Mouse (Mus musculus) kidney, embryonic 14.5 days (tissue): ENCODE data around the gene Astn2. TPM values are rescaled to one million over a fixed set of nuclear protein-coding genes. Genes with fewer than 3 reads are reported as not detected.
"Not testable (repeated sequence)": the region's sequence is repeated elsewhere in the genome, so short reads cannot be mapped to it uniquely, and the experiment has no call there.

Source experiments
- ATAC-seq: fragments of 200-750 bp; cut with Nextera tagmentation; 2 replicates; pipeline ENCODE4 v1.8.0; 2017; ENCODE audit warnings: moderate number of reproducible peaks, mild to moderate bottlenecking, moderate TSS enrichment, moderate library complexity; ENCODE audit not compliant: low FRiP score, low TSS enrichment
- H3K27ac ChIP-seq: fragments of 300-500 bp; sonication (generic); 2 replicates; pipeline ENCODE4 v1.5.1; 2014; ENCODE audit warnings: low read depth, mild to moderate bottlenecking, low read length, moderate library complexity, mixed read lengths
- H3K27me3 ChIP-seq: fragments of 300-500 bp; sonication (generic); 2 replicates; pipeline ENCODE4 v1.6.1; 2014; ENCODE audit warnings: mild to moderate bottlenecking, low read length; ENCODE audit not compliant: control insufficient read depth, insufficient read depth
- H3K36me3 ChIP-seq: fragments of 300-500 bp; sonication (generic); 2 replicates; pipeline ENCODE4 v1.6.1; 2014; ENCODE audit warnings: low read length, mixed read lengths; ENCODE audit not compliant: control insufficient read depth, insufficient read depth
- H3K4me1 ChIP-seq: fragments of 300-500 bp; sonication (generic); 2 replicates; pipeline ENCODE4 v1.6.1; 2014; ENCODE audit warnings: low read length, mixed read lengths; ENCODE audit not compliant: control insufficient read depth, insufficient read depth
- H3K4me2 ChIP-seq: fragments of 300-500 bp; sonication (generic); replicated peaks from 2 replicates; pipeline ENCODE4 v1.6.1; 2014; ENCODE audit warnings: low read depth, mild to moderate bottlenecking, low read length
- H3K4me3 ChIP-seq: fragments of 300-500 bp; sonication (generic); 2 replicates; pipeline ENCODE4 v1.5.1; 2014; ENCODE audit warnings: mild to moderate bottlenecking, low read length
- H3K9ac ChIP-seq: fragments of 300-500 bp; sonication (generic); 2 replicates; pipeline ENCODE4 v1.6.1; 2014; ENCODE audit warnings: low read depth, mild to moderate bottlenecking, low read length, moderate library complexity
- H3K9me3 ChIP-seq: fragments of 300-500 bp; sonication (generic); 2 replicates; pipeline ENCODE4 v1.6.1; 2016; ENCODE audit warnings: low read length; ENCODE audit not compliant: control insufficient read depth
- WGBS: fragments of 180-500 bp; shearing (Covaris S2); extraction: QIAGEN DNeasy Blood & Tissue Kit; methylation state at CpG from one replicate; pipeline ENCODE4 v1.1.7; 2014; 5-methylcytosine and 5-hydroxymethylcytosine counted together
- polyA plus RNA-seq: library from polyadenylated mRNA; unstranded; fragments of >200 nt; fragmentation: Nextera tagmentation; extraction: Ambion mirVana; gene quantifications from 2 replicates; pipeline ENCODE4 v1.2.1, GENCODE M21; 2014

Gene Astn2
- polyA plus RNA-seq, 1 experiment from 2014 or later: 0.60 TPM

DNA sequence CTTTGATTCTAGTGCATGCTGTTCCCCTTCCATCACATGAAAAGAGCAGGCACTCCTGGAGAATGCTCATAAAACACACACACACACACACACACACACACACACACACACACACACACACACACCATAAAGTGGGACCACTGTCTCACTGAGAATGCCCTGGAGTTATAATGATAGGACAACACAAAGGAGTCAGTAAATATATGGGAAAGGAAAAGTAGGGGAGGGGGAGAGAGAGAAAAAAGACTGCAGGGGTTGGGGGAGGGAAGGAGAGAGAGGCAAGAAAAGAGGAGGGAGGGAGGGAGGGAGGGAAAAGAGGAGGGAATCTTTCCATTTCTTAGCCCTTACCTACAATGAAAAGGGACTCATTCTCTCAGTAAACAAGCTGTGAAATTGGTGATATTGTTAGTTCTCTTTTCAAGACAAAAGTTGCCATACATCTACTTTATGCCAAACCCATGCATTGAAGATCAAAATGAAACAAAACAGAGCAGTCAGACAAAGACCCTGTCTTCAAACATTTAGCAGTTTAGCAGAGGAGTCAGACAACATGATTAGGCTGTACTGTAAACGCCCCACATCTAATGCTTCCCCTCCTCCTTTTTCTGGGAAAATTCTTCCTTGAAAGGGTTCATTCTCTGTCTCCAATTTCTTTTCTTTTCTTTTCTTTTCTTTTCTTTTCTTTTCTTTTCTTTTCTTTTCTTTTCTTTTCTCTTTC is 717.2 kb downstream of the Astn2 start:
- ATAC-seq: no peak
- Histone ChIP-seq H3K4me1 (no peaks in the 10 kb centered on the region), H3K9ac (no peak overlapping the region), H3K4me2 (no peak overlapping the region), H3K9me3 (no peaks in the 10 kb centered on the region), H3K27ac (no peak overlapping the region), H3K4me3 (no peak overlapping the region), H3K27me3 (no peaks in the 10 kb centered on the region), H3K36me3 (no peaks in the 10 kb centered on the region)
- WGBS: 37% methylated on average over 1 of the region's 1 CpGs

DNA sequence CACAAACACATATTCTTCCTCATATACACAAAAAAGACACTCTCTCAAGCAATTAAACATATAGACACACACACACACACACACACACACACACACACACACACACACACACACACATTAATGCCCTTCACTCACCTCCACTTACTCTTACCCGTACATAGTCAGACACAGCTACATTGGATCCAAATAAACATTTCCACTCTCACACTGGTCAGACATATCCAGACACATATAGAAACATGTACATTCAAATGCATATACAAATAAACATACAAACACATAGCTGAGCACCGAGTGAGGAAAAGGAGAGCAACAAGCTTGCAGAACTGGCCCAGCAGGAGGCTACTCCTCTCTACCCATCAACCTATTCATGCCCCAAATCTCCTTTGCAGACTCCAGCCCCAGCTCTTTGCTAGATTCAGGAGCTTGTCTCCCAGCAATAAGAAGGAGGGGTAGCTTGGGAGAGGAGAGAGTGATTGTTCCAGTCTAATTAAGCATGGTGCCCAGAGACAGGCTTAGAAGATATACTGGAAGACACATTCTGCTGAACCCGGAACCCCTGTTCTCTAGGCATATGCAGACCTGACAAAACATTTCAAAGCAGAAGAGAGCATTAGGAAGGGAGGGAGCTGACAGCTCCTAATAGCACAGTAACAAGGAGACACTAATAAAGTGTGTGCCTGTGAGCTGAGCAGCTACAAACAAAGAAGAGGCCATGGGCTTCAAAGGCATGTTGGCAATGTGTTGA is 718.0 kb downstream of the Astn2 start:
- no peaks in the 10 kb centered on the region for H3K27me3 ChIP-seq
- H3K4me1 ChIP-seq: no peaks in the 10 kb centered on the region
- no peak overlapping the region for H3K4me2 ChIP-seq
- no peaks in the 10 kb centered on the region for H3K9me3 ChIP-seq
- ATAC-seq: no peak
- no peak overlapping the region for H3K27ac ChIP-seq
- WGBS: 50% methylated on average over 3 of the region's 3 CpGs
- H3K9ac ChIP-seq: no peak overlapping the region
- no peak overlapping the region for H3K4me3 ChIP-seq
- no peaks in the 10 kb centered on the region for H3K36me3 ChIP-seq

DNA sequence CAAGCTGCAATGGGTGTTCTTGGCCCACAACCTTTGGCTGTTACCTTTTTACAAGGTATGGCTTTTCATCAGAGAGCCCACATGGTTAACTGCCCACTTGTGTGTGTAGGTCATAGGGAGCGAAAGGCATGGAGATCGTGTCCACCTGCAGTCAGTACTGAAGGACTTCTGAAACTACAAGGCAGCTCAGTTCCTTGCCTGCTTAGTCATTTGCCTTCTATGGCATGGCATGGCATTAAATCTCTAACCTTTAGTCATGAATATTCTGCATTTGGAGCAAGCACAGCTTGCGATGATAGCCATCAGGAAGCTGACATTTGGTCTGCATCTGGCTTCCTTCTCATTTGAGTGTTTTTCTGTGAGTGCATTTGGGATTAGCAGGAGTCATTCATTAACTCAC is 720.0 kb downstream of the Astn2 start:
- H3K9me3 ChIP-seq: no peaks in the 10 kb centered on the region
- H3K9ac ChIP-seq: no peak overlapping the region
- 69% methylated on average over 3 of the region's 3 CpGs for WGBS
- no peak overlapping the region for H3K4me3 ChIP-seq
- H3K27me3 ChIP-seq: no peaks in the 10 kb centered on the region
- H3K27ac ChIP-seq: no peak overlapping the region
- H3K36me3 ChIP-seq: no peaks in the 10 kb centered on the region
- no peak overlapping the region for H3K4me2 ChIP-seq
- no peaks in the 10 kb centered on the region for H3K4me1 ChIP-seq
- ATAC-seq: no peak

DNA sequence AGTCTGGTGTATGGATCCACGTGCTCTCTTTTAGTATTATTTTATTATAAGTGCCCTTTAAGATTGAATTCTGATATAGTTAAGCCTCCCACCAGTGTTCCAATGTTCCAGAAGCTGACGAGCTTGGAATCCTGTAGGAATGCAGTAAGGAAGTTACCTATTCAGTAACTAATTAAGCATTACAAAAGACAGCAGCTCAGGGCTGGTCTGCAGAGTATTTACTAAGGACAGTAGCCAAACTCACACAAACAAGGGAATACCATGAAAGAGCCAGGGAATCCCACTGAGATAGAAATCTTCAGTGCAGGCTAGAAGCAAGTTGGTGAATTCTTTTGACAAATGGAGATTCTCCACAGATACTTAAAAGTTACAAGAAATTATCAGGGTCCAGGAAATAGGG is 724.6 kb downstream of the Astn2 start:
- not testable (repeated sequence) for H3K9ac ChIP-seq, H3K9me3 ChIP-seq, H3K27ac ChIP-seq, H3K4me3 ChIP-seq, ATAC-seq, H3K4me1 ChIP-seq, H3K36me3 ChIP-seq, H3K27me3 ChIP-seq, H3K4me2 ChIP-seq
- WGBS: 58% methylated on average over 2 of the region's 2 CpGs

DNA sequence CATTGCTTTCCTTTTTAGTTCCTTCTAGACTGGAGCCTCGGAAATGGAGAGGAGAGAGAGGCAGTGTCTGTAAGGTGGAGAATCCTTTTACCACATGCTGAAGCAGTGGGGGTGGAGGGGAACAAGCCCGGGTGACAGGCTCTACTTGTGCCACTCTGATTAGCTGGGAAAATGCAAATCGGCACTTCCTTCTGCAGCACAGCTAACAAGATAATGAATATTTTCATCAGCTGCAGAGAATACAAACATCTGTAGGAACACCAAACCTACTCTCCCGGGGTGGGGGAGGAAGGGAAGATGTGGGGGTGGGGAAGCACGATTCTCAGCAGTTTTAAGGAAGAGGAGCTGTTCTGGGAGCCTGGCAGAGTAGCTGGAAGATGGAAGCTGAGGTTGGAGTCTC is 725.5 kb downstream of the Astn2 start:
- WGBS: 39% methylated on average over 5 of the region's 5 CpGs
- Histone ChIP-seq H3K4me3 (no peak overlapping the region), H3K36me3 (no peaks in the 10 kb centered on the region), H3K9me3 (no peaks in the 10 kb centered on the region), H3K9ac (no peak overlapping the region), H3K4me2 (no peak overlapping the region), H3K27me3 (no peaks in the 10 kb centered on the region), H3K4me1 (no peaks in the 10 kb centered on the region), H3K27ac (no peak overlapping the region)
- no peak for ATAC-seq

DNA sequence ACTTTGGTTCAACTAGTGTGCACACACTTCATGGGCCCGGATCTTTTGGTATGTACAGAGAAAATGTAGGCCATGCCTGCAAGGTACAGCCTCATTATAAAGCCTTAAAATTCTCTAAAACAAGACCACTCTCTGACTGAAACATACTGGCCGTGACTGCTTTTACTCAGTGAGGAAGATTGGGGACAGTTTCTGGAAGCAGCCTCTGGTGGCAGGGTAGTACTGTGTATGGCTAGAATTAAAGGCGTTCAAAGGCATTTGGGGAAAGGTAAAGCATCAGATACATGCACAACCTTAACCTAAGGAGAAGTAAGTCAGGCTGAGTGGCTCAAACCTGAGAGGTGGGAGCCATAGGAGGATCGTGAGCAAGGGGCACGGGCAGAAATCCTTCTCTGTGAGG is 725.9 kb downstream of the Astn2 start:
- no peaks in the 10 kb centered on the region for H3K9me3 ChIP-seq
- WGBS: 75% methylated on average over 5 of the region's 5 CpGs
- H3K4me1 ChIP-seq: no peaks in the 10 kb centered on the region
- no peaks in the 10 kb centered on the region for H3K36me3 ChIP-seq
- no peak overlapping the region for H3K9ac ChIP-seq
- H3K4me3 ChIP-seq: no peak overlapping the region
- H3K27me3 ChIP-seq: no peaks in the 10 kb centered on the region
- no peak overlapping the region for H3K4me2 ChIP-seq
- H3K27ac ChIP-seq: no peak overlapping the region
- ATAC-seq: no peak

DNA sequence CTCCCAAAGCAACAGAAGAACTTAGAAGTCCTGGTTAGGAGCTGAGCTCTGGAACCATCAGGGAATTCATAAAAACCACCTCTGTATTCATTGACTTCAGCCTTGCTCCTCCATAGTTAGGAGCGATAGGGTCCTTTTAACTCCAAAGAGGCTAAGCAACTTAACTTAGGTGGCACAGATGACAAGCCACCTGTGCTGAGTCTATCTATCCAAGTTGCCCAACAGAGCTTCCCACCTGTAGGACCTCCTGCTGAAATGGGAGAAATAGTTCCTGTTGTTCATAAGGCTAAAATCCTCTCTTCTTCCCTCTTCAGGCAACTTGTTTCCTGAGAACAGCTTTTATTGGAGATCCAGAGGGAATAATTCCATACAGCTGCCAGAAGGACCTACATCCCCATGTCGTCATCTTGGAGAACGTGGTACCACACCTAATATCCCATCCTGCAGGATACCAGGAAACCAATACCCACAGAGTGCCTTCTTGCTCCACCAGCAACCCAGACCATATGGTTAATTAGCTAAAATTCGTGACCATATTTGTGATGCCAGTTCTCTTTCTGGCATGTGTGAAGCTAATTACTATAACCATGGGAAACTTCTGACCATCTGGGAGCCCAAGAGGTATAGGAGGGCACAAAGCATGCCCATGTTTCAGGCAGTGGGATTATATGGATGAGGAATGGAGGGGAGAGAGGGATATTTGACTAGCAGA is 730.0 kb downstream of the Astn2 start:
- Histone ChIP-seq H3K4me1 (no peaks in the 10 kb centered on the region), H3K9ac (no peak overlapping the region), H3K27ac (no peak overlapping the region), H3K4me2 (no peak overlapping the region), H3K9me3 (no peaks in the 10 kb centered on the region), H3K27me3 (no peaks in the 10 kb centered on the region), H3K4me3 (no peak overlapping the region), H3K36me3 (no peaks in the 10 kb centered on the region)
- WGBS: 89% methylated on average over 4 of the region's 4 CpGs
- no peak for ATAC-seq

DNA sequence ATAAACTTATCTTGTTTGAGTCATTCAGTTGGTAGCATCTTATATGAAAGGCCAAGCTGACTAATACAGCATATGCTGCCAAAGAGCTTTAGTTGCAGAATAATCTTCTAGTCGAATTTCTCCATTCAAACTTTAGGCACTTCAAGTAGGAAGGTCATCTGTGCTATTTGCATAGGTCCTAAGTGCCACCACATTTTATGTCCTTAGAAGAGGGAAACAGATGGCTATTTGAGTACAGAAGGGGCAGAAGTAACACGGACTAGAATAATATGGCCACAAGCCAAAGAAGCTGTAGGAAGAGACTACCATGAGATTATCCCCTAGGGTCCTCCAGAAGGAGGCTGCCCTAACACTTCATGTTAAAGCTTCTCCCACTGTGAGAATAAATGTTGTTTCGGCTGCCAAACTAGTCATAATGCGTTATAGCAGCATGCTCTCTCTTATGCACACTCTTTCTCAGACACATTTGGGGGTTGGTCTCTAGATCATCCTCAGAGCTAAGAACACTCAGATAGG is 730.9 kb downstream of the Astn2 start:
- WGBS: 71% methylated on average over 4 of the region's 4 CpGs
- no peaks in the 10 kb centered on the region for H3K4me1 ChIP-seq
- no peak for ATAC-seq
- H3K27ac ChIP-seq: no peak overlapping the region
- no peak overlapping the region for H3K4me3 ChIP-seq
- H3K4me2 ChIP-seq: no peak overlapping the region
- no peak overlapping the region for H3K9ac ChIP-seq
- no peaks in the 10 kb centered on the region for H3K9me3 ChIP-seq
- H3K27me3 ChIP-seq: no peaks in the 10 kb centered on the region
- H3K36me3 ChIP-seq: no peaks in the 10 kb centered on the region

DNA sequence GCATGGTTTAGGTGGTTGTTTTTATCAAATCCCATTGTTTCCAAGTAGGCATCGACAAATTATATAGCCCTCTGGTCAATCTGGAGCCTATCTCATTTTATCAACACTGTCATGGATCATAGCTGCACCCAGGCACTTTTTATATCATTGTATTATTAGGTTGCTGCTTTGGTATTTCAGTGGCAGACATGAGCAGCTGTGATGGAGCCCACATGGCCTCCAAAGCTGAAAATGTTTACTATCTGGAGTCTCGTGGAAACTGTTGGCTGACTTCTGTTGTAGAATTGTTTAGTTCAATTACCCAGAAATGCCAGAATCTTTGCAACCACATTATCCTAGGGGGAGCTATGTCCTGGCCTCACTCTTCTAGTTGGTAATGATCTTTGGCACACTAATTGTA is 732.1 kb downstream of the Astn2 start:
- H3K4me3 ChIP-seq: no peak overlapping the region
- no peak overlapping the region for H3K9ac ChIP-seq
- H3K27ac ChIP-seq: no peak overlapping the region
- ATAC-seq: no peak
- no peaks in the 10 kb centered on the region for H3K4me1 ChIP-seq
- WGBS: 59% methylated on average over 2 of the region's 2 CpGs
- no peaks in the 10 kb centered on the region for H3K9me3 ChIP-seq
- no peak overlapping the region for H3K4me2 ChIP-seq
- no peaks in the 10 kb centered on the region for H3K36me3 ChIP-seq
- no peaks in the 10 kb centered on the region for H3K27me3 ChIP-seq
